Mouse (Mus musculus) erythroblast, embryonic 14.5 days (primary cell): Measurements from ENCODE around the gene Atp7a. TPM values are rescaled to one million over a fixed set of nuclear protein-coding genes. Genes with fewer than 3 reads are reported as not detected.
"Not testable (repeated sequence)": the region's sequence is repeated elsewhere in the genome, so short reads cannot be mapped to it uniquely, and the experiment has no call there.

ENCODE experiments used
- H3K27me3 ChIP-seq: 2 replicates; pipeline ENCODE4 v1.6.1; 2012; ENCODE audit warnings: inconsistent platforms; ENCODE audit not compliant: control insufficient read depth
- H3K36me3 ChIP-seq: 2 replicates; pipeline ENCODE4 v1.6.1; 2012; ENCODE audit warnings: mild to moderate bottlenecking, inconsistent platforms; ENCODE audit not compliant: control insufficient read depth
- H3K4me1 ChIP-seq: 2 replicates; pipeline ENCODE4 v1.6.1; 2012; ENCODE audit warnings: inconsistent platforms; ENCODE audit not compliant: control insufficient read depth
- H3K4me3 ChIP-seq: replicated peaks from 2 replicates; pipeline ENCODE3; 2012; ENCODE audit warnings: moderate library complexity, mild to moderate bottlenecking, inconsistent platforms
- H3K9me3 ChIP-seq: 2 replicates; pipeline ENCODE4 v1.6.1; 2012; ENCODE audit warnings: low read length, inconsistent platforms, mixed read lengths; ENCODE audit not compliant: control insufficient read depth
- GATA1 ChIP-seq: IDR thresholded peaks from 2 replicates; pipeline ENCODE4 v1.6.1; 2012; ENCODE audit warnings: low read length, inconsistent platforms, mixed read lengths
- TAL1 ChIP-seq: IDR thresholded peaks from 3 replicates; pipeline ENCODE4 v1.6.1; 2012; ENCODE audit warnings: low read length, inconsistent platforms, mixed read lengths
- polyA plus RNA-seq: library from polyadenylated mRNA; stranded (reverse); fragments of >175 nt; gene quantifications from 2 replicates; pipeline ENCODE4 v1.2.3, GENCODE M21; 2012

Gene Atp7a
- polyA plus RNA-seq, 1 experiment = 0.01 TPM

DNA sequence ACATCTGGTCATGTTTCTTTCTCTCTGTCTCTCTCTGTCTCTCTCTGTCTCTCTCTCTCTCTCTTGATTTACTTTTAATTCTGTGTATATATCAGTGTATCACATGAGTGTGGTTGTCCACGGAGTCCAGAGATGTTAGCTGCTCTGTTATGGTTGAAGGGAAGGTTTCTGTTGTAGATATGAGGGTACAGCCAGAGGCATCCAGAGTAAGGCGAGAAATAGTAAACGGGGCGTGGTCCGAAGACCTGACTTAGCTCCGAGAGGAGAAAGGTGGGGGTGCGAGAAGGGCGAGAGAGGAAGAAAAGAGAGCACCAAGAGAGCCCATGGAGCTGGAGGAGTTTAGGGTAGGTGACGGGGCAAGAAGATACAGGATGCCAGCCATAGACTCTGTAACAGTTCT is 18.9 kb downstream of the Atp7a start:
- H3K36me3 ChIP-seq = no peaks in the 10 kb centered on the region
- no peaks in the 10 kb centered on the region for H3K27me3 ChIP-seq
- H3K4me1 ChIP-seq = peaks cover 27% of the 10 kb centered on the region
- TF ChIP-seq GATA1 (no peak), TAL1 (no peak)
- no peaks in the 10 kb centered on the region for H3K9me3 ChIP-seq
- no peak overlapping the region for H3K4me3 ChIP-seq

DNA sequence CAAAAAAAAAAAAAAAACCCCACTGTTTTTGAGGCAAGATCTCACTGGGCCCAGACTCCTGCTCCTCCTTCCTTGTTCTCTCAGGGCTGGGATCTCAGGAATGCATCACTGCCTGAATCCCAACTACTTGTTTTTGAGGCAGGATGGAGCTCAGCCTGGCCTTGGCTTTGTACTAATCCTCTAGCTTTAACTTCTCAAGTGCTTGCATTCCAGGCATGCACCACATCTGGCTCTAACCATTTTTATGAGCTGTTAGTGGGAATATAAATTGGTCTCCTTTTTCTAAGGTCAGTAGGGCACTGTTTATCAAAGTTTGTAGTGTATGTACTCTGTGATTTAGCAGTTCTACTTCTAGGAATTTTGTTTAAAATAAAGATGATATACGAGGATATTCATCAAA is 21.1 kb downstream of the Atp7a start:
- Histone ChIP-seq H3K9me3 (no peaks in the 10 kb centered on the region), H3K4me3 (no peak overlapping the region), H3K27me3 (no peaks in the 10 kb centered on the region), H3K36me3 (no peaks in the 10 kb centered on the region), H3K4me1 (peaks cover 23% of the 10 kb centered on the region)
- TF ChIP-seq TAL1 (no peak), GATA1 (no peak)

- H3K27me3 ChIP-seq, H3K36me3 ChIP-seq, H3K9me3 ChIP-seq, H3K4me1 ChIP-seq, H3K4me3 ChIP-seq: not testable (repeated sequence)
Observed at GRCm38 (mm10) chrX:106077858-106078257, 50.8 kb downstream of the Atp7a start.

DNA sequence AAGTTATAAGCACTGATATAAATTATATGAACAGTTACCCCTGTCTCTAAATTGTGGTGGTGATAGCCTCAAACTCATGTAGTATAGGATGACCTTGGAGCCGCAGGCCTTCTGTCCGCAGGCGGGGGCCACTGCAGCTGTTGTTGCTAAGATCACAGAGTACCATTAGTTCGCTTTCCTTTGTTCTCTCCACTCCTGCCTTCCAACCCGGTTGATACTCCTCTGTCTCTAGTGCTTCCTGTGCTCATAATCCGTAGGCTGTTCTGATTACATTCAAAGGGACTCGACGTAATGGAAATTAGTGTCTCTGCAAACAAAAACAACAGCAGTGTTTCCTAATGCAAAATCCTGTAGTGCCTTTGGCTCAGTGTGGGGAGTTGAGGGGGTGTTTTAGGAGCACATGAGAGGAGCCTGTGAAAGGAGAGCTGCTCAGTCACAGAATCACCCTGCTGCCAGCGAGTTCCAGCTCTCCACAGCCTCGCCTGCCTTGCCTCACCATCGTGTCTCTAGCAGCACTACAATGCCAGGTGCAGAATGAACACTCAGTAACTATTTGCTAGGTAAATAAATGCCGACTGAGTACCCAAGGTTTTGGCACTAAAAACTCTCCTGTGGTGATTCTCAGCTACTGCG is 53.9 kb downstream of the Atp7a start:
- Histone ChIP-seq H3K9me3 (no peaks in the 10 kb centered on the region), H3K36me3 (no peaks in the 10 kb centered on the region), H3K27me3 (no peaks in the 10 kb centered on the region), H3K4me1 (peaks cover 2% of the 10 kb centered on the region; the same call in 1 of the 2 replicates), H3K4me3 (no peak overlapping the region)
- TF ChIP-seq TAL1 (no peak), GATA1 (no peak)

GRCm38 (mm10) chrX:106082518-106082917 is 55.4 kb downstream of the Atp7a start:
- Histone ChIP-seq H3K4me3 (no peak overlapping the region), H3K4me1 (peaks cover 2% of the 10 kb centered on the region; the same call in 1 of the 2 replicates), H3K36me3 (no peaks in the 10 kb centered on the region; the same call in 1 of the 2 replicates), H3K27me3 (no peaks in the 10 kb centered on the region), H3K9me3 (no peaks in the 10 kb centered on the region)
- TF ChIP-seq TAL1 (no peak), GATA1 (no peak)

- Histone ChIP-seq H3K27me3 (no peaks in the 10 kb centered on the region), H3K4me1 (peaks cover 2% of the 10 kb centered on the region; the same call in 1 of the 2 replicates), H3K4me3 (no peak overlapping the region), H3K9me3 (no peaks in the 10 kb centered on the region), H3K36me3 (no peaks in the 10 kb centered on the region; the same call in 1 of the 2 replicates)
- TF ChIP-seq GATA1 (no peak), TAL1 (no peak)
Observed at GRCm38 (mm10) chrX:106085132-106085531, 58.1 kb downstream of the Atp7a start.

DNA sequence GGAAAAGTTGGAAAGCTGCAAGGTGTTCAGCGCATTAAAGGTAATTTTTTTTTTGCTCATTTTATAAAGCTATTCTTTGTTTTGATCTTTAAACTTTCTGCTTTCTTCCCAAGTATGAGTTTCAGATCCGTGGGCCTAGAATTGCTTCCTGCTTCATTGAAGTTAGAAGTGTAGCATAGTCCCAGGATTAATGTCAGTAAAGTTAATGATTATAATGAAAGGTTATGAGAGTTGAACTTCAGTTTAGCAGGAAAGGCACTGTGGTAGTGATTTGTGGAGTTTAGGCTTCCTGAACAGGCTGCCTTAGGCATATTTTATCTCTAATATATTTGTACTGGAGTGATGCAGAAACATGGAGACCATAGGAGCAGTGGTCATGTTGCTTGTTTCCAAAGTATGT is 58.5 kb downstream of the Atp7a start:
- Histone ChIP-seq H3K9me3 (no peaks in the 10 kb centered on the region), H3K4me3 (no peak overlapping the region), H3K36me3 (no peaks in the 10 kb centered on the region; the same call in 1 of the 2 replicates), H3K27me3 (no peaks in the 10 kb centered on the region), H3K4me1 (peaks cover 2% of the 10 kb centered on the region; the same call in 1 of the 2 replicates)
- TF ChIP-seq GATA1 = no peak
- TF ChIP-seq TAL1 = no peak

- TF ChIP-seq TAL1 (no peak), GATA1 (no peak)
- Histone ChIP-seq H3K36me3 (no peaks in the 10 kb centered on the region), H3K4me1 (peaks cover 3% of the 10 kb centered on the region), H3K4me3 (no peak overlapping the region), H3K9me3 (no peaks in the 10 kb centered on the region), H3K27me3 (no peaks in the 10 kb centered on the region)
Observed at GRCm38 (mm10) chrX:106092939-106093338, 65.9 kb downstream of the Atp7a start.

GRCm38 (mm10) chrX:106105464-106105863 is 78.4 kb downstream of the Atp7a start:
- no peaks in the 10 kb centered on the region for H3K9me3 ChIP-seq
- no peaks in the 10 kb centered on the region for H3K27me3 ChIP-seq
- no peaks in the 10 kb centered on the region for H3K4me1 ChIP-seq
- TF ChIP-seq TAL1 (no peak), GATA1 (no peak)
- no peak overlapping the region for H3K4me3 ChIP-seq
- peaks cover 4% of the 10 kb centered on the region; the same call in 1 of the 2 replicates for H3K36me3 ChIP-seq

DNA sequence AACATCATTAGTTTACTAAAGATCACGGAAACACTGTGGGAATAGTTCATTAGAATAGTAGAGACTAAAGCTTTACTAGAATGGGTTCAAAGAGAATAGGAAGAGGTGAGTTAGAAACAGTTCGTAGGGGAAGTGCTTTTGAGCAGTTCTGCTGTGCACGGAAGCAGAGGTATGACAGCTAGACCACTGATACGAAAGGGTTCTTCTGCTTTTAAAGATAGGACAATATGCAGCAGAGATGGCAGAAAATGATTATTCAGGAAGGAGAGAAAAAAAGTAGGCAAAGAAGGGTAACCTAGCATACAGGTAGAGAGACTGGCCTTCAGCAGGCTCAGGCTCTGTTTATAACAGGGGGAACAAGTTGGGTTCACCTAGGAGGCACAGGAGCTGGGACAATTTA is 86.8 kb downstream of the Atp7a start:
- Histone ChIP-seq H3K36me3 (peaks cover 3% of the 10 kb centered on the region; the same call in 1 of the 2 replicates), H3K27me3 (no peaks in the 10 kb centered on the region), H3K4me3 (no peak overlapping the region), H3K4me1 (no peaks in the 10 kb centered on the region), H3K9me3 (no peaks in the 10 kb centered on the region)
- TF ChIP-seq GATA1 (no peak), TAL1 (no peak)
